Mouse (Mus musculus): ENCODE data around the gene D630023F18Rik.

The D630023F18Rik gene

DNA sequence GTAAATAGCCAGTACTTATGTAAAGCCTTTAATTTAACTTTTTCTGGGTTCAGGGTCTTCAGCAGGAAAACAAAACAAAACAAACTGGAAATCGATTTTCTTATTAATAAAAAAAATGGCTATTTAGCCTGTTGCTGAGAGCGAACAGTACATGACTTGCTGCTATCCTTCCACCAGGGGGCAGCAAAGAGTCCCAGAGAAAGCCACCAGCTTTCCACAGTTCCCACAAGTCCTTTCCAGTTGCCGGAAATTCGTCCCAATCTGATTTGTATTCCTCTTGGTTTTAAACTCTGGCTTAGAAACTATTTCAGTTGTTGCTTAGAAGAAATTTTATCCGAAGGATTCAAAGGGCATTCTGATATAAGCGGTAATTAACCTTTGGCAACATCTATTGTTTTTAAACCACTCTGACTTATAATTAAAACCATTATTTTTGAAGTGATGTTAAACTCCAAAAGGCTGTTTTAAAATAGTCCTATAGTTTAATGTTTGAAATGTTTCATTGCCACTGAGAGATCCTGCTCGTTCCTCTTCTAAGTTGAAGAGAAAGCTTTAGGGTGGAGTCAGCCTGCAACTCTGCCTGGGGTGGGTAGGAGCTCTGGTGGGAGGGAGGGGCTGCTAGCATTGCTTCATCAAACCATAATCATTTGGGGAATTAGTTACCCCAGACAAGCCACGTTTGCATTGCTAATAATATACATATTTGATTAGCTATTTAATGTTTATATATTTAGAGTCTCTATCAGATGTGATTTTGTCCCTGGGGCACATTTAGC is 10.8 kb downstream of the D630023F18Rik start:
- DNase-seq (ENCODE audit: extremely low read depth, low read depth, low spot score), result no peak

DNA sequence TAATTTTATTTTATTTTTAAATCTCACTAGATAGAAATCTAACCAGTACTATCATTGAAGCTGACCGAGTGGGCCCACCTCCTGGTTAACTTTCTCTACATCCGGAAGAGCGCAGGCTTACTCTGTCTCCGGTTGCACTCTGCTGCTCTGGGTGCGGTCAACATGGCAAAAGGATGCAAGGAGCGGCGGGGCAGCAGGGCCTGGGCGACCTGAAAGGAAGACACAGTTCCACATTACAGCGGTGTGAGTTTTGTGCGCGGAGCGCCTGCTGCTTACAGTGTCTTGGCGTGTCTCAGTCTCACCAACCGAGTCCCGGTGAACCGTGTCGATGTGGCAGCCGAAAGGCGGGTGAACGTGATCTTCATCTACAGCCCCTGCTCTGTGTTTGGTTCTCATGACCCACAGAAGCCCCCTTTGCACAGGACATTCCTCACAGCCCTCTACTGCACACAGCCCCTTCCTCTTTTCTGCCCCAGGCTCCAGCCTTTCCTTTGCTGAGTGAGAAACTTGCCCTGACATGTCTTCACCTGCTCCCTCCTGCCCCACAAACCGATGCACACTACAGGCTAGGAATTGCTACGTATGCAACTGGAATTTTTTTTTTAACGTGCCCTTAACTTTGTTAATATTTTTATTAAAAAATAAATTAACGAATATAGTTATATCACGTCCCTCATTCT is 13.1 kb downstream of the D630023F18Rik start:
- DNase-seq (ENCODE audit: extremely low read depth, low read depth, low spot score), result no peak

DNA sequence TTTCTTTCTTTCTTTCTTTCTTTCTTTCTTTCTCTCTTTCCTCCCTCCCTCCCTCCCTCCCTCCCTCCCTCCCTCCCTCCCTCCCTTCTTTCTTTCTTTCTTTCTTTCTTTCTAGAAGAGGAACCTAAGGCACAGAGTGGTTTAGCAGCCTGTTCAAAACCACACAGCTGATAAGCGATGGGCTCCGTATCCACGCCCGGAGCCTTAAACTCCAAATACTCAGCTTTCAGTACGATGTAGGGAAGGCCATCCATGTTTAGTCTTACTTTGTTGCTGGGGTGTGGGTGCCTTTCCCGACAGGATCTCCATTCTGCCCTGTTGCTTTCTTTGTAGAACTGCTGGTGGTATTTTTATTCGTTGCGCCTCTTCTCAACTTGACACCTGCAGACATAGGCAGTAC is 13.8 kb downstream of the D630023F18Rik start:
- no peak for DNase-seq (ENCODE audit: extremely low read depth, low read depth, low spot score)

DNA sequence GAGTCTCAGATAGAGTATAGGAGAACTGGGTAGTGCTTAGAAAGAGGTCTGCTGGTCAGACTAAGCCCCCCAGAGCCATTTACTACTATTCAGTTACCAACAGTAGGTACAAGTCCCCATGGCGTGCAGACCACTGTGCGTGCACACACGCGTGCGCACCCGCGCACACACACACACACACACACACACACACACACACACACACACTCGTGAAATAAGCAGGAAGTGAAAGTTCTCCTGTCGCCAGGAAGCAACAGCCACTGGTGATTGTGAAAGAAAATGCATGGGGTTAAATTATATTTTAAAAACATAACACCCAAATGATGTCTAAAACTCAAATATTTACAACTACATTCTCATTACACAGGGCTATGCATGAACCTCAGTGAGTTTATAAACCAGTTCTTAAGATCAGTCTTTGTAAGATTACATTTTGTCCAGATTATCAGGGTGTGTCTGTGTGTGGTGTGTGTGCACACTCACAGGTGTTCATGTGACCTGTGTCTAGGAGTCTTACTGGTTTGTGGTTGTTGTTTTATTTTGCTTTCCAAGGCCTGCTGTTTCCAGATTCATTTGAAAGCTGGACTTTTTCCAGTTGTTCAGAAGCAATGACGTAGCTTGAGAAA is 15.2 kb downstream of the D630023F18Rik start:
- no peak for DNase-seq (ENCODE audit: extremely low read depth, low read depth, low spot score)

DNA sequence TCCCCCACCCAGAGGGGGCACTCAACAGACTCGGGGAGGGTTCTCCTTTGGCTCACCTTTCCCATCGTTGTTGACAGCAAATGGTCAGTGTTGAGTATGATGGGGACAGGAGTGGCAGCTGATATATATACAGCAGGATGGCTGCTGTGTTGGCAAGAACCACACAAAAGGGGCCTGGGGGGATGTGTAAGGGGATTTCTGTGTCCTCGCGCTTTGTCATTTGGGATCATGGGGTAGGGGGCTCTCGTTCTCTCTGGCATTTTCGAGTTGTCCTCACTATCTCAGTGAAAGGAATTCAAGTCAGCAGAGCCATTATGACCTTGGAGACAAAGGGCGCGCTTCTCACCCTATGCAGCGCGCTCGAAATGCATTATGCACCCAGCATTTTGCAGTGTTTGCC is 19.7 kb downstream of the D630023F18Rik start, which contains the start of gene Cryga:
Gene Cryga (minus strand): TSS at position 101 of the 400 bp plus-strand sequence.
- DNase-seq (ENCODE audit: extremely low read depth, low read depth, low spot score), result no peak

DNA sequence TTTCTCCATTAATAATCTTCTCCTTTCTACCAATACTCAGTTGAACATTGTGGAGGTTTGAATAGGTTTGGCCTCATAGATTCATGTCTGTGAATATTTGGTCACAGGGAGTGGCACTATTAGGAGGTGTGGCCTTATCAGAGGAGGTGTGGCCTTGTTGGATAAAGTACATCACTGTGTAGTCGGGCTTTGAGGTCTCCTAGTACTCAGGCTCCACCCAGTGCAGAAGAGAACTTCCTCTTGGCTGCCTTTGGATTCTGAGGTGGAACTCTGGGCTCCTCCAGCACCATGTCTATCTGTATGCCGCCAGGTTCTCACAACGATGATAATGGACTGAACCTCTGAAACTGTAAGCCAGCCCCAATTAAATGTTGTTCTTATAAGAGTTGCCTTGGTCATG is 26.1 kb downstream of the D630023F18Rik start:
- DNase-seq (ENCODE audit: extremely low read depth, low read depth, low spot score), result no peak

DNA sequence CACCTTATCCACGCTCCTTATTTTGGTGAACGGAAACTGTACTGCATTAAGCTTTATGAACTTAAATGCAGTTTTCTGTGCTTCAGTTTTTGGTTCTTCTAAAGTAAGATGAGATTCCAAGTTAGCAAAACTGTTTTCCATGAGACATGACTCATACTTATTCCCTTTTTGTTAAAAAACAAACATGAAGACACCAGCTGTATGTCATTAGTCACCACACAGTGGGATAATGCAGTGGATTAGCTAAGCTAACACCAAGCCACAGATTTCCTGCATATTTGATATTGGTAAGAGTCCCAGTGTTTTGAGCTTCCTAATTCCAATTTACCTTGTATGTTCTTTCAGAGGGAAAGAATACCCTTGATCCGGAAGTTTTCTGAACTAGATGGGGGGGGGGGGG is 31.4 kb downstream of the D630023F18Rik start:
- no peak for DNase-seq (ENCODE audit: extremely low read depth, low read depth, low spot score)

DNA sequence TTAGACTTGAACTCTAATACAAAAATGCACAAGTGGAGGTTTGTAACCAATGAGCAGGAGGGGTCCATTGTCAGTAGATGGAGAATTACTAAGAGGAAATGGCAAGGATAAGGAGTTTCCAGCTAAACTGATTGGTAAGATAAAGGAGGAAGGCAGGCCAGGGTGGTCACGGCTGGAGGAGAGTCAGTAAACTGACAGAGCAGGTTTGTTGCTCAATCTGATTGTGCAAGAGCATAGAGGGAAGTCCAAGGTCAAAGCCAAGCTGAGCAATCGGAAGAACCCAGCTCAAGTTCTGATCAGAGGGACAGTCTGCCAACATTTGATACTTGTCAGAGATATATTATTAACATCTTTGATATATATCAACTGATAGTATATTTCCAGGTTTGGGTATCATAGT is 32.6 kb downstream of the D630023F18Rik start:
- no peak for DNase-seq (ENCODE audit: extremely low read depth, low read depth, low spot score)

DNA sequence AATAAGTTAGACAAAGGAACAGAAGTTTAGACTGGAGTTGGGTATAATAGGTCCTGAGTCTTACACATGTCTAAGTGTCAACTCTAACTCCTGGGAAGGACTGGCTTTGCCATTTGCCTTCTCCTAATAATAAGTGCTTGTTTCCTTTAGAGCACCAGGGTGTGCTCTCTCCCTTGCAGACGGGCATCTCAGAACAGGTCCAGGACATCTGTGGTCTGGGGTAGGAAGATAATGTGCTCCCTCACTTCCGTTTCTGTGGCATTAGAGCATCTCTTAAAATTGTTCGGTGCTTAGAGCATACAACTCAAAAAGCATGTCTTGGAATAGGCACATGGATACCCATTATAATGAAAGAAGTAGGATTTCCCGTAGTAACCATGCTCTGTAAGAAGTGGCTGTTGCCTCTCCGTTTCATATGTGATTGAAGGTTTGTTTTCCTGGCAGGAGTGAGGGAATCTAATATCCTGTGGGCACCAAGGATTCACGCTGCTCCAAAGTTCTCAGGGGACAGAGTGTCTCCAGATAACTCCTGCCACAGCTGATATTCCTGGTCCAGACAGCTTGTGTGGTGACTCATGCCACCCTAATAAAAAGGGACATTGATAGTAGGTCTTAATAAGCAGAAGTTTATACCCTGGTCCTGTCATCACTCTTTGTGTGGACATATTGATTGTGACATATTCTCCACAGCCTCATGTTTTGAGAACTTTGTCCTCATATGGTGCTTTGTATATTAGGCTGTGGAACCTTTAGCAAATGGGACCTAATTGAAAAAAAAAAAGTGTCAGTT is 34.3 kb downstream of the D630023F18Rik start:
- DNase-seq (ENCODE audit: extremely low read depth, low read depth, low spot score), result no peak

DNA sequence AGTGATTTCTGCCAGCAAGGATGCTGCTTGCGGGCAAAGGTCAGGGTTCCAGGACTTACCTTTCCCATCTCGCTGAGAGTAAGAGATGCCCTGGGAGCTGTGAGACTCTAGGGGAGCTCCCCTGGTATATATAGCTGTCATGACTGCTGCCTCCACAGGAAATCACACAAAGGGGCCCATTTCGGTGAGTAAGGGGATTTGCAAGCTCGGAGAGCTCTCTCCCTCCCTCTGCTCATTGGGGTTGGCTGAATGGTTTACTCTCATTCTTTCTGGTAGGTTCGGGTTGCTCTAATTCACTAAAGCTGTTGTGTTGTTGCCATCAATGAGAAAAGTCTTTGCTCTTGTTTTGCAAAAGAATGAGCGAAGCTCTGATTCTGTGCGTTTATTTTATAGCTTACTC is 40.8 kb downstream of the D630023F18Rik start, which contains the start of gene Crygb:
Gene Crygb (minus strand): TSS at position 101 of the 400 bp plus-strand sequence.
- no peak for DNase-seq (ENCODE audit: extremely low read depth, low read depth, low spot score)

DNA sequence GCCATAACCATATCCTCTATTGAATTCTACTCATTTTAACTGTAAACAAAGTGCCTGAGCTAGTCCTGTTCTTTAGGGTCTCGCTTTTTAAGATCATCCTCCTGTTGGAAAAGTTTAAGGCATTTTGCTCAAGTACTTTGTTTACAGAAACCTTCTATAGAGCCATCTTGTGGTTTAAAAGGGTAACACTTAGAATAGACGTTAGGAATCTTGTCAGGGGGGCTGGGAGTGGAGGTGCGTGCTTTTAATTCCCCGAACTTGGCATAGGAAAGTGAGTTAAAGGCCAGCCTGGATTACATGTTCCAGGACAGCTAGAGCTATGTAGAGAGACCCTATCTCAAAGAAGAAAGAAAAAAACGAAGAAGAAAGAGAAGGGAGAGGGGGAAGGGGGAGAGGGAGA is 47.4 kb downstream of the D630023F18Rik start:
- DNase-seq (ENCODE audit: extremely low read depth, low read depth, low spot score), result no peak

DNA sequence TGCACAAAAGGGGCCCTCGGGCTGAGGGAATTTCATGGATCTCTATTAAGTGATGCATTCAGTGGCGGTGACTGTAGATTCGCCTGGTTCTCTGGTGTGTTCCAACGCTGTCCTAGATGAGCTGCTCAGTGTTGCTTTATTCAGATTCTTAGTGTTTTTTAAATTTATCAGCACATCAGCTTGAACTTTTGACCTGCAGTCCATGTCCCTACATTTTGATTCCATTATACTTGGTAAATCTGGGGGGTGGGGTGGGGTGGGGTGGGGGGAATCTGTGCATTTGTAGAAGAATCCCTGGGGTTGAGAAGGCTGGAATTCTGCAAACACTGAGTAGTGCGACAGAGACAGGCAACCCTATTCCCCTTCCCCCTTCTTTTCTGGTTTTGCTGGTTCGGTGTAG is 49.4 kb downstream of the D630023F18Rik start, which contains the start of gene Crygc:
Gene Crygc (minus strand): TSS at position 101 of the 400 bp plus-strand sequence.
- DNase-seq (ENCODE audit: extremely low read depth, low read depth, low spot score), result no peak

DNA sequence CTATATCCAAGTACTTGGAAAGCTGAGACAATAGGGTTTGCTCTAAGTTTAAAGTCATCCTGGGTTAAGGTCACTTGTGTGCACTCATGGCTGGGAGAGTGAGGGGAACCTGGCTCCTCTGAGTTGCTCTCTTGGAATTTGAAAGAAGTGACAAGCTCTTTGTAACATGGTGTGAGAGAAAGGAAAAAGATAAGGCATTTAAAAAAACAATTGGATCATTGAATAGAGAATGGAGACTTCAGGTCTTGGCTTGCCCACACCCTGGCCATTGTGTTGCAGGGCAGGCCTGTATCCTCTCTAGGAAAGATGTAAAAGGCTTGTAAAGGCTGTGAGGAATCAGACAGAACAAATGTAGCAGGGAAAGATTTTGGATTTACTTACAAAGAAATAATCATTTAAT is 55.2 kb downstream of the D630023F18Rik start:
- DNase-seq (ENCODE audit: extremely low read depth, low read depth, low spot score), result no peak

DNA sequence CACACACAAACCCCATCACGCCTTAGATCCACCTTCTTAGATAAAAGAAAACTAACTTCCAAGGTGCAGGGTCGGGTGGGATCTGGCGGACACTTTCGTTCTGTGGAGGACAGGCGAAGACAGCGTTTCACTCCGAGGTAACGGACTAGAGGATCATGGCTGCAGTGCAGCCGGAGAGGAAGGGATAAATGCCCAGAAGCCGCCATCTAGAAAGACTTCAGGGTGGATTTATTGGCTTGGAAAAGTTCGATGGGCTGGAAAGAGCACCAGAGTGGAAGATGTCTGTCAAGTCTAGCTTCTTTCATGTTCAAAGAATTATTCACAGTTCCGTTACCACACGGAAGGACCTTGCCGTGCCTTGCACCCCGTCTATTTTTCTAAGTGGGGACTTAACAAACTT is 58.8 kb downstream of the D630023F18Rik start:
- DNase-seq (ENCODE audit: extremely low read depth, low read depth, low spot score), result no peak

DNA sequence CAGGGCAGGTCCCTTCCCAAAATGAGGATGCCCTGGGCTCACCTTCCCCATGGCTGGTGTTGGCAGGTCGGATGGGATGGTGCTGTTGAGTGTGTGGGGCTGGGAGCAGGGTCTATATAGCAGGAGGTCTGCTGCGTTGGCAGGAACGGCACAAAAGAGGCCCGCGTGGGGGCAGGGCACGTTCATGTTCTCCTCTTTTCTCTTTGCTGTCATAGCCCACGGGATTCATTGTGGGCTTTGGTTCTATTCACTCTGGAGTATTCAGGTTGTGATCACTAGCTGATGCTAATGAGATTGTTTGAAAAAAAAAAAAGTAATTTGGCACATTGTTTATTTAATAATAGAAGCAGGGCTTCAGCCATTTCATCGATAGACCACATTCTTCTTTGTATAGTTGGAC is 59.7 kb downstream of the D630023F18Rik start, which contains the start of gene Crygd:
Gene Crygd (minus strand): TSS at position 101 of the 400 bp plus-strand sequence.
- DNase-seq (ENCODE audit: extremely low read depth, low read depth, low spot score), result no peak
